Mouse (Mus musculus): ENCODE results near the gene Rapgef3. TPM values are rescaled to one million over a fixed set of nuclear protein-coding genes. Genes with fewer than 3 reads are reported as not detected.

The Rapgef3 gene
- polyA plus RNA-seq, 1 experiment, result not detected

DNA sequence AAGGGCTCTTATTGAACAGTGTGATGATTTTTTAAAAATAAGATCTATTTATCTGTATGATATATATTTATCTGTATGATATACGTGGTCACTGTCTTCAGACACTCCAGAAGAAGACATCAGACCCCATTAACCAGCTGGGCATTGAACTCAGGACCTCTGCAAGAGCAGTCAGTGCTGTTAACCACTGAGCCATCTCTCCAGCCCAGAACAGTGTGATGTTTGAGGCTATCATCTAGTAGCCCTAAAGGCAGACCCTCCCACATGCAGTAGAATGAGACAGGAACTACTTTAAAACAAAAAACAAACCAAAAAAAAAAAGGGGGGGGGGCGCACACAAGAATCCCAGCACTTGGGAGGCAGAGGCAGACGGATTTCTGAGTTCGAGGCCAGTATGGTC, 20.3 kb downstream of the Rapgef3 start:
- Histone ChIP-seq H3K4me3 (replicated peaks) (no peak overlapping the region), H3K9me3 (ENCODE audit: control insufficient read depth, low read length) (no peaks in the 10 kb centered on the region), H3K4me1 (ENCODE audit: control insufficient read depth) (peaks cover 56% of the 10 kb centered on the region), H3K27me3 (ENCODE audit: control insufficient read depth) (no peaks in the 10 kb centered on the region), H3K36me3 (ENCODE audit: control insufficient read depth) (no peaks in the 10 kb centered on the region)
- no peak for TF ChIP-seq GATA1 (IDR thresholded peaks at IDR 0.05; ENCODE audit: low read length)
- no peak for TF ChIP-seq TAL1 (IDR thresholded peaks at IDR 0.05; ENCODE audit: low read length)

DNA sequence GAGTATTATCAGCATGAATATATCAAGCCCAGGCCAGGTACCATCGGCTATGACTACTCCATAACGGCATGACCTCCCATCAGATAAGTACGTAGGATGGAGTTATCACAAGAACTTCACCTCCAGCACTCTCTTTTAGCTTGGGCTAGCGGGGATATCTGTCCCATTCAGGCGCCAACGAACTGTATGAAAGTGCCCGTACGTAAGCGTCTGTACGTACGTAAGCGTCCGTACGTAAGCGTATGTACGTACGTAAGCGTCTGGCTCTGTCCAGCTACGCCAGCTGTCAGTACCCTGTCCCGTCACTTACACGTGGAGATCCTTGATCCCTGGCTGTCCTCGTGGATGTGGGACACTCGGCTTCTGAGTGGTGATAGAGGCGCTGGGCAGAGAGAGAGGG, 21.0 kb downstream of the Rapgef3 start:
- H3K9me3 ChIP-seq (ENCODE audit: control insufficient read depth, low read length), result no peaks in the 10 kb centered on the region
- peak overlapping the region; percentile 26 for H3K4me3 ChIP-seq (replicated peaks)
- TF ChIP-seq TAL1 (IDR thresholded peaks at IDR 0.05; ENCODE audit: low read length) (0 out of 3 replicates have a peak, but pooled peaks have one; percentile 27), GATA1 (IDR thresholded peaks at IDR 0.05; ENCODE audit: low read length) (peak; percentile 27; the same call in 1 of the 2 replicates)
- no peaks in the 10 kb centered on the region for H3K36me3 ChIP-seq (ENCODE audit: control insufficient read depth)
- no peaks in the 10 kb centered on the region for H3K27me3 ChIP-seq (ENCODE audit: control insufficient read depth)
- peaks cover 56% of the 10 kb centered on the region for H3K4me1 ChIP-seq (ENCODE audit: control insufficient read depth)

DNA sequence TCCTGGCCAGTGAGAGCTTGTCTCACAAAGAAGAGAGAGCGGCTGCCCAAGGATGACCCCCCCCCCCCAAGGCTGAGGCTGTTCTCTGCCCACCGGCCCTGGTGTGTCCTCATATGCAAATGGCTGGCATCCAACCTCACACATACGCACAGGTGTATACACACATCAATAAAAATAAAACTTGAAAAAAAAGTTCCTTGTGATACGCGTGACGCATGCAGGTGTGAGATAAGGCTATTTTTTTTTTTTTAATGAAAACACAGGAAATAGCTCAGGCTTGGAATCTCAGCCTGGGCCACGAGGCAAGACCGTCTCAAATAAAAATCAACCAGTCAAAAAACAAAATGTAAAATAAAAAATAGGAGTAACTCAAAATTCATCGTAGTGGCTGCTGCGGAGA, 21.5 kb downstream of the Rapgef3 start:
- H3K4me3 ChIP-seq (replicated peaks), result peak overlapping the region; percentile 26
- TF ChIP-seq TAL1 (IDR thresholded peaks at IDR 0.05; ENCODE audit: low read length) (no peak), GATA1 (IDR thresholded peaks at IDR 0.05; ENCODE audit: low read length) (no peak)
- no peaks in the 10 kb centered on the region for H3K36me3 ChIP-seq (ENCODE audit: control insufficient read depth)
- H3K9me3 ChIP-seq (ENCODE audit: control insufficient read depth, low read length), result no peaks in the 10 kb centered on the region
- H3K27me3 ChIP-seq (ENCODE audit: control insufficient read depth), result no peaks in the 10 kb centered on the region
- H3K4me1 ChIP-seq (ENCODE audit: control insufficient read depth), result peaks cover 56% of the 10 kb centered on the region

DNA sequence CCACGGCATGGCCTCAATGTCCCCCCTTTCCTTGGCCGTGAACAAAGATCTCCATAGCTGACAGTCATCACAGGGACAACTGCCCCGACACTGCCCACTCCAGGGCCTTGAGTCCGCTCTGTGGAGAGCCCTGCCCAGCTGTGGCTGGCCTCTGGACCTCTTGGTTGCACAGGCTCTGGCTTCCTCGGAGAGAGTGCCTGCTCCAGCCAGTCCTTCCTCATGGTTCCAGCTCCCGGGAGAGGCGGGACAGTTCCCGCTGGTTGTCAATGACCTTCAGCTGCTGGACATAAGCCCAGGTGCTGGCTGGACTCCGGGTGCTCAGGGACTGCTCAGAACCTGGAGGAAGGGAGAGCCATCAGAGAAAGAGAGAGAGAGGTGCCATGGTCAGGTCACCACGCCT, 22.4 kb downstream of the Rapgef3 start:
- H3K9me3 ChIP-seq (ENCODE audit: control insufficient read depth, low read length), result no peaks in the 10 kb centered on the region
- H3K36me3 ChIP-seq (ENCODE audit: control insufficient read depth), result no peaks in the 10 kb centered on the region
- no peak overlapping the region for H3K4me3 ChIP-seq (replicated peaks)
- peaks cover 52% of the 10 kb centered on the region for H3K4me1 ChIP-seq (ENCODE audit: control insufficient read depth)
- no peaks in the 10 kb centered on the region for H3K27me3 ChIP-seq (ENCODE audit: control insufficient read depth)
- TF ChIP-seq TAL1 (IDR thresholded peaks at IDR 0.05; ENCODE audit: low read length) (no peak), GATA1 (IDR thresholded peaks at IDR 0.05; ENCODE audit: low read length) (no peak)

DNA sequence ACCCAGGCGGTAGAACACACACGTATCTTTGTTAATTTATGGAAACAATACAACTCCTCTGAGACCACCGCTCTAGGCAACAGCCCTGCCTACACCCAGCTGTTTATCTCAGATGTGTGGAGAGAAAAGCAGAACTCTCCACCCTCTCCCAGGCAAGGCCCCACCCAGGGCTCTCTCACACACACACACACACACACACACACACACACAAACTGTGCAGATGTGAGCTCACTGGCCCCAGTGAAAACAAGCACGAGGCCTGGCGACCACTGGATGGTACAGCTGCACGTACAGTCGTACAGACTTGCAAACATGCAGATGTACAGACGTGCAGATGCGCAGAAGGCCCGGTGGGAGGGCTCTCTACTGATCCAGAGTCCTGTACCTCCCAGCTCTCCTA, 22.8 kb downstream of the Rapgef3 start:
- Histone ChIP-seq H3K36me3 (ENCODE audit: control insufficient read depth) (no peaks in the 10 kb centered on the region), H3K4me1 (ENCODE audit: control insufficient read depth) (peaks cover 52% of the 10 kb centered on the region), H3K4me3 (replicated peaks) (no peak overlapping the region), H3K27me3 (ENCODE audit: control insufficient read depth) (no peaks in the 10 kb centered on the region), H3K9me3 (ENCODE audit: control insufficient read depth, low read length) (no peaks in the 10 kb centered on the region)
- no peak for TF ChIP-seq GATA1 (IDR thresholded peaks at IDR 0.05; ENCODE audit: low read length)
- no peak for TF ChIP-seq TAL1 (IDR thresholded peaks at IDR 0.05; ENCODE audit: low read length)

DNA sequence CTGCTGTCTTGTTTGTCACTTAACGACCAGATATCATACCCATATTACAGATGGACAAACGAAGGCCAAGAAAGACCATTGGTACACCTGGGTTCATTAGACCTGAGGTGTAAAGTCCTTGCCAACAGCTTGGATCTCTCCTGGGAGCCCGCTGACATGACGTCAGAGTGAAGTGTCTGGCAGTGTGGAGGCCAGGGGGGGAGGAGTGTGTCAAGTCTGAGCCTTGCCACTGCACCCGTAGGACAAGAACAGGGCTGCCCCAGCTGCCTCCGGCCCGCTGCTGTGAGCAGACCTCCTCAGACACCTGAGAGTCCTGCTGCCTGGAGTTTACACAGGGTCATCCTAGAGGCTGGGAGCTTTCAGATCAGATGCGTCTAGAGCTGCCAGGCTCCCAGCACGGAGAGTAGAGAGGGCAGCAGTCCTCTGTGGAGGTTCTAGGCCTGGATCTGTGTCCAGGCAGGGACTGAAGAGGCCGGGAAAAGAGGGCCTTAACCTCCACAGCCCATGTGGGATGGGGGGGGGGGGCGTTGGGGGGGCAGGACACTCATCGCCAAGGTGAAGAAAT, 23.7 kb downstream of the Rapgef3 start:
- H3K4me1 ChIP-seq (ENCODE audit: control insufficient read depth), result peaks cover 51% of the 10 kb centered on the region

DNA sequence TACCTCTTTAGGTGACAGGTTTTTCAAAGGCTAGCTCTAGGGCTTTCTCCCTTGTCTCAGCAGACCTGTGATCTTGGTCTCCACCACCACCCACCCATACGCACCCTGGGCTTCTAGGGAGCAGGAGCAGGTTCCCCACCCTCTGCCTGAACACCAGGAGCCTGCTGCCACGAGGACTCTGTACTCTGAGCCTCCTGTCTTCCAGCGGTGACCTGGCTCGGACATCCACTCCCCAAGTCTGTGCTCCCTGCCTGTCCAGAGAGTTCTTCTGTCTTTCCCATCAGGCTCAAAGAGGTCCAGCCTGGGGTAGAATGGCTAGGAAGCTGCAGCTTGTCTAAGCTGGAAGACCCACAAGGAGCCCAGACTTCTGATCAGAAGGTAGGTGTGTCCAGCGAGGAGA, 24.6 kb downstream of the Rapgef3 start:
- H3K9me3 ChIP-seq (ENCODE audit: control insufficient read depth, low read length), result no peaks in the 10 kb centered on the region
- TF ChIP-seq GATA1 (IDR thresholded peaks at IDR 0.05; ENCODE audit: low read length) (no peak), TAL1 (IDR thresholded peaks at IDR 0.05; ENCODE audit: low read length) (no peak)
- H3K4me1 ChIP-seq (ENCODE audit: control insufficient read depth), result peaks cover 47% of the 10 kb centered on the region
- H3K4me3 ChIP-seq (replicated peaks), result no peak overlapping the region
- H3K36me3 ChIP-seq (ENCODE audit: control insufficient read depth), result no peaks in the 10 kb centered on the region
- H3K27me3 ChIP-seq (ENCODE audit: control insufficient read depth), result no peaks in the 10 kb centered on the region

More for the DNA sequence above, 23.7 kb downstream of the Rapgef3 start:
- Histone ChIP-seq H3K36me3 (ENCODE audit: control insufficient read depth) (no peaks in the 10 kb centered on the region), H3K27me3 (ENCODE audit: control insufficient read depth) (no peaks in the 10 kb centered on the region), H3K4me3 (replicated peaks) (no peak overlapping the region), H3K9me3 (ENCODE audit: control insufficient read depth, low read length) (no peaks in the 10 kb centered on the region)
- TF ChIP-seq TAL1 (IDR thresholded peaks at IDR 0.05; ENCODE audit: low read length) (no peak), GATA1 (IDR thresholded peaks at IDR 0.05; ENCODE audit: low read length) (no peak)

DNA sequence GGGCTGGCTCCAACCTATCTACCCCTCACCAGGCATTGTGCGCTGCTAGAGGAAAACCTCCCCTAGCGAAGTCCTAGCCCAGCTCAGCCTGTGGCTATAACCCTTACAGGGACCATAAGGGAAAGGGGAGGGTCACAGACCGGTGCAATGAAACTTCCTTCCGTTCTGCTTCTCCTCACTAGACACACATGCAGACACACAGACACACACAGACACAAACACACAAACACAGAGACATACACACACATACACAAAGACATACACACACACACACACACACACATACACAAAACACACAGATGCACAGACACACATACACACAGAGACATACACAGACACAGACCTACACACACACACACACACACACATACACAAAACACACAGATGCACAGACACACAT, 25.2 kb downstream of the Rapgef3 start:
- H3K4me3 ChIP-seq (replicated peaks), result no peak overlapping the region
- H3K27me3 ChIP-seq (ENCODE audit: control insufficient read depth), result no peaks in the 10 kb centered on the region
- TF ChIP-seq TAL1 (IDR thresholded peaks at IDR 0.05; ENCODE audit: low read length) (no peak), GATA1 (IDR thresholded peaks at IDR 0.05; ENCODE audit: low read length) (no peak)
- no peaks in the 10 kb centered on the region for H3K36me3 ChIP-seq (ENCODE audit: control insufficient read depth)
- H3K4me1 ChIP-seq (ENCODE audit: control insufficient read depth), result peaks cover 44% of the 10 kb centered on the region
- H3K9me3 ChIP-seq (ENCODE audit: control insufficient read depth, low read length), result no peaks in the 10 kb centered on the region

DNA sequence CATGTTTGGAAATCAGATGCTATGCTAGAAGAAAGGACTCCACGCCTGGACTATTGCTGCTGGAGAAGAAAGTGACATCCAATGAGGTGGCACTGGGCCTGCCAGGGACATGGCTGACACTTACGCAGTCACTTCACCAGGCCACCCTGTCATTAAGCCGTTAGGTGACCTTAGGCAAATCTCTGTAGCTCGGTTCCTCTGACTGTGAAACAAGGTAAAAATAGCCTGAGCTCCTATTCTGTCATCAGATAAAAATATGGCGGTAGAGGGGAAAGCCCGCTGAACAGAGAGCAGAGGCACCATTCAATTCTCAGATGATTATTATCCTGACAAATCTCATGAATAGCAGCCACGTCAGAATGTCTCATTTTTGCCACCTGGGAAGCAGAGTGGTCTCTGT, 25.7 kb downstream of the Rapgef3 start:
- peaks cover 41% of the 10 kb centered on the region for H3K4me1 ChIP-seq (ENCODE audit: control insufficient read depth)

DNA sequence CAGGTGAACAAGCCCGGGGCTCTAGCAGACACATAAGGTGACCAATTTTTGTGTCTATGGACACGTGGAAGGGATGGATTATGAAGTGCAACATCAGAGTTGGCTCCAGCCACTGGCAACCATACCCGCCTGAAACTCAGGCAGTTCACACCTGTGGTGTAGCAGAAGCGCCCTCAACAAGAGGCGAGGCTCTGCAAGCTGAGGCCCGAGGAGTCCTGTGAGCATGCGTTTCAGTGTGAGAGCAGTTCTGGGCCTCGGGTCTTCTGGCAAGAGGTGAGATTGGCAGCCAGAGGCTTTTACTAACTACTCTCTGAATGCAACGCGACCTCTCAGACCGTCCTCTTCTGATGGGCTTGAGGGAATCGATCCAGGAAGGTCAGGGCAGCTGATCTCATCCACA, 26.1 kb downstream of the Rapgef3 start:
- Histone ChIP-seq H3K27me3 (ENCODE audit: control insufficient read depth) (no peaks in the 10 kb centered on the region), H3K9me3 (ENCODE audit: control insufficient read depth, low read length) (no peaks in the 10 kb centered on the region), H3K4me3 (replicated peaks) (no peak overlapping the region), H3K36me3 (ENCODE audit: control insufficient read depth) (no peaks in the 10 kb centered on the region), H3K4me1 (ENCODE audit: control insufficient read depth) (peaks cover 36% of the 10 kb centered on the region)
- no peak for TF ChIP-seq GATA1 (IDR thresholded peaks at IDR 0.05; ENCODE audit: low read length)
- no peak for TF ChIP-seq TAL1 (IDR thresholded peaks at IDR 0.05; ENCODE audit: low read length)

More for the DNA sequence above, 25.7 kb downstream of the Rapgef3 start:
- TF ChIP-seq TAL1 (IDR thresholded peaks at IDR 0.05; ENCODE audit: low read length), result no peak
- no peak for TF ChIP-seq GATA1 (IDR thresholded peaks at IDR 0.05; ENCODE audit: low read length)
- no peaks in the 10 kb centered on the region for H3K27me3 ChIP-seq (ENCODE audit: control insufficient read depth)
- H3K9me3 ChIP-seq (ENCODE audit: control insufficient read depth, low read length), result no peaks in the 10 kb centered on the region
- no peak overlapping the region for H3K4me3 ChIP-seq (replicated peaks)
- no peaks in the 10 kb centered on the region for H3K36me3 ChIP-seq (ENCODE audit: control insufficient read depth)
